Mouse (Mus musculus) embryonic facial prominence, embryonic 12.5 days (tissue): Measurements from ENCODE around the gene Zmiz1. TPM values are rescaled to one million over a fixed set of nuclear protein-coding genes. Genes with fewer than 3 reads are reported as not detected.
A peak's percentile ranks its signal among the peaks of the same experiment; 100 is the strongest.

ENCODE experiments used
- ATAC-seq: fragments of 200-750 bp; cut with Nextera tagmentation; 2 replicates; pipeline ENCODE4 v1.8.0; 2017; ENCODE audit not compliant: insufficient number of reproducible peaks, insufficient read depth, low FRiP score, low TSS enrichment
- H3K27ac ChIP-seq: fragments of 300-500 bp; sonication (generic); 2 replicates; pipeline ENCODE4 v1.5.1; 2016; ENCODE audit warnings: mild to moderate bottlenecking
- H3K27me3 ChIP-seq: fragments of 300-500 bp; sonication (generic); 2 replicates; pipeline ENCODE4 v1.6.1; 2016; ENCODE audit warnings: mild to moderate bottlenecking, moderate library complexity
- H3K36me3 ChIP-seq: fragments of 300-500 bp; sonication (generic); 2 replicates; pipeline ENCODE4 v1.6.1; 2016; ENCODE audit warnings: mild to moderate bottlenecking
- H3K4me1 ChIP-seq: fragments of 300-500 bp; sonication (generic); 2 replicates; pipeline ENCODE4 v1.6.1; 2016
- H3K4me2 ChIP-seq: fragments of 300-500 bp; sonication (generic); replicated peaks from 2 replicates; pipeline ENCODE4 v1.6.1; 2016; ENCODE audit warnings: mild to moderate bottlenecking, moderate library complexity
- H3K4me3 ChIP-seq: fragments of 300-500 bp; sonication (generic); 2 replicates; pipeline ENCODE4 v1.5.1; 2016; ENCODE audit warnings: mild to moderate bottlenecking
- H3K9ac ChIP-seq: fragments of 300-500 bp; sonication (generic); 2 replicates; pipeline ENCODE4 v1.6.1; 2016; ENCODE audit warnings: mild to moderate bottlenecking, moderate library complexity
- H3K9me3 ChIP-seq: fragments of 300-500 bp; sonication (generic); 2 replicates; pipeline ENCODE4 v1.6.1; 2016; ENCODE audit warnings: mild to moderate bottlenecking, moderate library complexity
- WGBS: fragments of 180-500 bp; shearing (Covaris S2); methylation state at CpG from one replicate; pipeline ENCODE4 v1.1.7; 2016; 5-methylcytosine and 5-hydroxymethylcytosine counted together
- polyA plus RNA-seq: library from polyadenylated mRNA; unstranded; fragments of >200 nt; fragmentation: Nextera tagmentation; extraction: Ambion mirVana; gene quantifications from 2 replicates; pipeline ENCODE4 v1.2.1, GENCODE M21; 2016

Gene Zmiz1
- polyA plus RNA-seq, 1 experiment from 2014 or later: 43.8 TPM

DNA sequence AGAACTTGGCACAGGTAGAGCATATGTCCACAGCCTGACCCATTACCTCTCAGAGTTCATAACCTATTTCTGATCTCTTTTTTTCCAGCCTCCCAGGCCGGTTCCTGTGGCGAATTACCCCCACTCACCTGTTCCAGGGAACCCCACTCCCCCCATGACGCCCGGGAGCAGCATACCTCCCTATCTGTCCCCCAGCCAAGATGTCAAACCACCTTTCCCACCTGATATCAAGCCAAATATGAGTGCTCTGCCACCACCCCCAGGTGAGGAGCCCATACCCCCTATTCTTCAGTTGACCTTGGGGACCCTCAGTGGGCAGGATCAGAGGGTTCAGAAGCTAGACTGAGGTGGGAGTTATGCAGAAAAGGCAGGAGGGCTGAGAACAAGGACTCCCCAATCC, 192.1 kb downstream of the Zmiz1 start:
- Histone ChIP-seq H3K36me3 (peaks cover 100% of the 10 kb centered on the region), H3K27me3 (no peaks in the 10 kb centered on the region), H3K4me3 (no peak overlapping the region), H3K9me3 (no peaks in the 10 kb centered on the region), H3K27ac (no peak overlapping the region), H3K9ac (no peak overlapping the region), H3K4me2 (no peak overlapping the region), H3K4me1 (no peaks in the 10 kb centered on the region)
- 96% methylated on average over 4 of the region's 4 CpGs for WGBS
- no peak for ATAC-seq

DNA sequence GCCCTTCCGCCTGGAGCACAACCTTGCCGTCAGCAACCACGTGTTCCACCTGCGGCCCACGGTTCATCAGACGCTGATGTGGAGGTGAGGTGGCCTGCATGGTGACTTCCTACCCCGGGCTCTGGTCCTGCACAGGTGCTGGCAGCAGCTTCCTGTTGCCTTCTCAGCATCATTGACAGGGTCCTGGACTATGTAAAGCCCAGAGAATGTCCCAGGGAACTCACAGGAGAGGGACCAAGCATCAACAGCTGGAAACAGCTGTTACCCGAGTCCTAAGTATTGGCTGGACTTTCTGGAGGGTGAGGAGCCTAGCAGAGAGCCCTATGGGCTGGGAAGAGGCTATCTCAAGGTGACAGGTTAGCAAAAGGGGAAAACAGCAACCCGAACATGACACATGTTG, 192.9 kb downstream of the Zmiz1 start:
- Histone ChIP-seq H3K4me3 (no peak overlapping the region), H3K4me1 (no peaks in the 10 kb centered on the region), H3K27me3 (no peaks in the 10 kb centered on the region), H3K9me3 (no peaks in the 10 kb centered on the region), H3K27ac (no peak overlapping the region), H3K9ac (no peak overlapping the region), H3K4me2 (no peak overlapping the region), H3K36me3 (peaks cover 100% of the 10 kb centered on the region)
- WGBS: 92% methylated on average over 9 of the region's 9 CpGs
- no peak for ATAC-seq

DNA sequence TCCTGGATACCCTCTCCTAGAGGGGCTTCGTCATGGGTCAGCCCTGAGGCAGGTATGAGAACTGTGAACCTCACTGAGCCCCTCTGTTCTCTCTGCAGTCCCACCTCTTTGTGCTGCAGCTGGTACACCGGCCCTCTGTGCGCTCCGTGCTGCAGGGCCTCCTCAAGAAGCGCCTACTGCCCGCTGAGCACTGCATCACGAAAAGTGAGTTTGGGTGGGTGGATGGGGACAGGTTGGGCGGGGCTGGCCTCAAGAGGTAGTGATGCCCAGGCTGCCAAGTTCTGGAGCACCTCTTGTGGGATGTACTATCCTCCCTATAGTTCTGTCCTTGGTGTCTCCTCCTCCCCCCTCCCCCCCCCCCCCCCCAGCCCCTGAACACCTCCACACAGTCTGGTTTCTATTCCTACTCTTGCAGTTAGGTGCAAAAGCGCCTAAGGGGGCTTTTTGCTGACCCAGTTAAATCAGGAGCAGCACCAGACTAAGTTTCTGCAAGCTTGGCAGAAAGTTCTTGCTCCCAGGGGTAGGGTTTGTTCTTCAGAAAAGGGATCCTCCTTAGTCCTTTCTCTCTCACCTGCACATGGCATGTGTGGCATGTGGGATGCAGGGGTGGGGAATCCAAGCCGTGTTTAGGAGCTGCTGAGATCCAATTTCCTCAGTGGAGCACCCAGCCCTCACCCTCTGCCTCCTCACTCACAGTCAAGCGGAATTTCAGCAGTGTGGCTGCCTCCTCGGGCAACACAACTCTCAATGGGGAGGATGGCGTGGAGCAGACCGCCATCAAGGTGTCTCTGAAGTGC, 195.6 kb downstream of the Zmiz1 start:
- Histone ChIP-seq H3K4me3 (no peak overlapping the region), H3K36me3 (peaks cover 100% of the 10 kb centered on the region), H3K4me1 (no peaks in the 10 kb centered on the region), H3K9me3 (no peaks in the 10 kb centered on the region), H3K27ac (no peak overlapping the region), H3K27me3 (no peaks in the 10 kb centered on the region), H3K9ac (no peak overlapping the region), H3K4me2 (no peak overlapping the region)
- no peak for ATAC-seq
- WGBS: 91% methylated on average over 14 of the region's 14 CpGs

DNA sequence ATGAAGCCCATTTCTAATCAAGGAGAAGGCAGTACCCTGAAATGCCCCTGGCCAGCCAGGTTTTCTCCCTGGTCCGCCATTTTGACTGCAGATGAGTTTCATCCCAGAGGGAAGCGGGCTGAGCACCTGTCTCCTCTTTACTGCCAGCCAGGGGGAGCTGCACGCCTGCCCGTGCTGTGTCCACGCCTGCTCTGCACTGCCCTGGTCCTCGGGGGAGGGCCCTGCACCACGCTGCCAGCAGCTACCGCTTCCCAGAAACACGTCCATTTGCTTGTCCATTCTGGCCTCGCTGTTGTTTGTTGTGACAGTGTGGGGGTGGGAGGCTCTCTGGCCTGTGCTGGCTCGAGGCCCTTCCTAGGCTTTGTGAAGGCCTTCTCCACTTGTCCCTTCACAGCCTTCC, 201.7 kb downstream of the Zmiz1 start:
- Histone ChIP-seq H3K27ac (no peak overlapping the region), H3K4me1 (no peaks in the 10 kb centered on the region), H3K4me2 (no peak overlapping the region), H3K36me3 (peaks cover 98% of the 10 kb centered on the region), H3K9ac (no peak overlapping the region), H3K9me3 (no peaks in the 10 kb centered on the region), H3K4me3 (no peak overlapping the region), H3K27me3 (no peaks in the 10 kb centered on the region)
- ATAC-seq: no peak
- WGBS: 57% methylated on average over 11 of the region's 11 CpGs

DNA sequence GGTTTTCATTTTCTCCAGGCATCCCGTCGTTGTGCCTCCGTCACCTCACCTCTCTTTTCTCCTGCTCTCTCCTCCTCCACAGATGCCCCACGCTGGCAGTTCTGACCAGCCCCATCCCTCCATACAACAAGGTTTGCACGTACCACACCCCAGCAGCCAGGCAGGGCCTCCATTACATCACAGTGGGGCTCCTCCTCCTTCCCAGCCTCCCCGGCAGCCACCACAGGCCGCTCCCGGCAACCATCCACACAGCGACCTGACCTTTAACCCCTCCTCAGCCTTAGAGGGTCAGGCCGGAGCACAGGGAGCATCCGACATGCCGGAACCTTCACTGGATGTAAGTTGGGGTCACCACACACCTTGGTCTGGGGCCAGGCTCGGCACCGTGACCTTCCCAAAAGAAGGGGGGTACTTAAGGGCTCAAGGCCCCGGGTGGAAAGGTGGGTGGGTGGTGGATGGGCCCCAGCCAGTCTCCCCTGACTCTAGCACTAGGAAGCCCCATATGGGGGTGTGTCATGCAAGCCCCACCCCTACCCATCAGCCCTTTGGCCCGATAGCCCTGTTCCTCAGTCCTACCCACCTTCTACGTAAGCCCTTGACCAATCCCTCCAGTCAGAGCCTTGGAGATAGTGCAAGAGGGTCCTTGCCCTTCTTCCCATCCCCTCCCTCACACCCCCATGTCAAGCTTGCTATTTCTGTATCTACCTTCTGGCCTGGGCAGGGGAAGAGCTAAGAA, 202.4 kb downstream of the Zmiz1 start:
- ATAC-seq: no peak
- WGBS: 71% methylated on average over 17 of the region's 17 CpGs
- H3K27me3 ChIP-seq: no peaks in the 10 kb centered on the region
- H3K4me1 ChIP-seq: no peaks in the 10 kb centered on the region
- H3K36me3 ChIP-seq: peaks cover 96% of the 10 kb centered on the region
- H3K9ac ChIP-seq: no peak overlapping the region
- H3K27ac ChIP-seq: 0 out of 2 replicates have a peak overlapping the region, but pooled peaks have one; percentile 18
- no peaks in the 10 kb centered on the region for H3K9me3 ChIP-seq
- no peak overlapping the region for H3K4me2 ChIP-seq
- H3K4me3 ChIP-seq: no peak overlapping the region

DNA sequence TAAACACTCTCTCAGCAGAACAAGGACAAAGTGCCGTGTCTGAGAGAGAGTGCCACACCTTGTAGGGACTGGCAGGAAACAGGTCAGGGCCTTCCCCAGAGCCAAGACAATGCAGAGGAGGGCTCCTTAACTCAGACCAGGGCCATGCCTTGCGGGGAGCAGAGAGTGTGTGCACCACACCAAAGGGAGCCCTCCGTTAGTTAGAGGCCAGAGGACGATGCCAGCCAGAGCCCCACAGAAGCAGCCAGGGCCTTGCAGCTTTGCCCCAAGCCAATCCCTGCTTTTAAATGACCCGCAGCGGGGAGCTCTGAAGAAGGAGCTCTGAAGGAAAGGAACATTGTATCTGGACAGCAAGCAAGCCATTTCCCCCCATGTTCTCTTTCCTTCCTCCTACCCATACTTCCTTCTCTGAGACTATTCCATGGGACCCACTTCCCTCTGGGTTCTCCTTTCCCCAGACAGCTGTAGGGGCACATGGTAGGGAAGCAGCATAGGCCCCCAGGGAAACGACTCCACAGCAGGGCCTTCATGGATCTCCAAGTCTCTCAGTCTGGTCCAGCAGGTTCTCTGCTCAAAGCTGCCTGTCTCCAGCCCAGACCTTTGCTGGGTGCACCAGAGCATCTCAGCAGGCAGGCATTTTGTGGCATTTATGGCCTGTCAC, 204.8 kb downstream of the Zmiz1 start:
- H3K36me3 ChIP-seq: peaks cover 72% of the 10 kb centered on the region
- no peak overlapping the region for H3K4me2 ChIP-seq
- no peaks in the 10 kb centered on the region for H3K4me1 ChIP-seq
- H3K27ac ChIP-seq: no peak overlapping the region
- H3K9me3 ChIP-seq: no peaks in the 10 kb centered on the region
- H3K27me3 ChIP-seq: no peaks in the 10 kb centered on the region
- no peak overlapping the region for H3K4me3 ChIP-seq
- ATAC-seq: no peak
- no peak overlapping the region for H3K9ac ChIP-seq
- WGBS: 74% methylated on average over 7 of the region's 7 CpGs

DNA sequence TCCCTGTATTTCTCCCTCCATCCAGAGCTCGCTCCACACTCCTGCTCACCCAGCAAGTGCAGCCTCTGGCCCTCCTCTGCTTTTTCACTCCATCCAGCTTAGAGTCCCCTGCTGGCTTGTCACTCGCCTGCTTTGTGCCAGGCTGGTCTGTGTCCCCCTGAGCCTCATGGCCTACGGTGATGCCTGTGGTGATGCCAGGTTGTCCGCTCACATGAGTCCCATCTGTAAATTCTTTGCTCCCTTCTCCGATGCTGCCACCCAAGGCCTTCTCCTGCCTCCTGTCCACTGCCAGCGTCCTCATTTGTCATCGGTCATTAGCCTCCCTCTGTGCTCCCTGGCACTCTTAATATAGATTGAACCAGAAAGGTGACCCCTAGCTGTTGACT, 205.3 kb downstream of the Zmiz1 start:
- WGBS: 82% methylated on average over 7 of the region's 7 CpGs

DNA sequence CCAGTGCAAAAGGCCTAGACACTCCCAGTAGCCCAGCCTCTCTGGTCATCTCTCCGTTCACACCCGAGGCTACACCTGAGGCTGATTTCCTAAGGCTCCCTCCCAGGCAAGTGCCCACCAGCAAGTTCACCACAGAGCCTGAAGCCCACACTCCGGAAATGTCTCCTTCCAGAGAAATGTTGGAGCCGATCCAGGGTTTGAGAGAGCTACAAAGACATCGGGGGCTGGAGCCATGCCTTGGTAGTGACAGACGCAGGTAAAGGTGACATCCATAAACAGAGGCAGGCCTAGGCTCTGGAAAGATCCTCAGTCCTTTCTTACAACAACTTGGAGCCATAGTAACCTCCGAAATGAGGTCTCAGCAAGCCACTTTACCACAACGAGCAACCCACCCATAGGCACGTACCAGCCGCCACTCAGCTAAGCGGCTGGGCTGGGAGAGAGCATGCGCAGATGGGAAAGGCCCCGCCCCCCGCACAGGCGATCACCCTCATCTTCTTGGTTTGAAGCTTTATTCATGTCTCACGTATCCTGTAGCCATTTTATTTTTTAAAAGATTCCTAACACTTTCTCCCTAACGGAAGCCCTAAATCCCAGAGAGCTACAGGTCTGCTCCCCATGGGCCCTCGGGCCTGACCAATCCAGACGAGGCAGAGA, 206.5 kb downstream of the Zmiz1 start:
- ATAC-seq: no peak
- 0 out of 2 replicates have a peak overlapping the region, but pooled peaks have one; percentile 19 for H3K27ac ChIP-seq
- H3K4me1 ChIP-seq: no peaks in the 10 kb centered on the region
- H3K9me3 ChIP-seq: no peaks in the 10 kb centered on the region
- H3K27me3 ChIP-seq: no peaks in the 10 kb centered on the region
- WGBS: 78% methylated on average over 19 of the region's 19 CpGs
- H3K36me3 ChIP-seq: peaks cover 56% of the 10 kb centered on the region
- H3K4me2 ChIP-seq: no peak overlapping the region
- no peak overlapping the region for H3K9ac ChIP-seq
- H3K4me3 ChIP-seq: no peak overlapping the region

More for the DNA sequence above, 205.3 kb downstream of the Zmiz1 start:
- ATAC-seq: no peak
- Histone ChIP-seq H3K9ac (no peak overlapping the region), H3K4me3 (no peak overlapping the region), H3K36me3 (peaks cover 67% of the 10 kb centered on the region), H3K4me1 (no peaks in the 10 kb centered on the region), H3K9me3 (no peaks in the 10 kb centered on the region), H3K27ac (no peak overlapping the region), H3K4me2 (no peak overlapping the region), H3K27me3 (no peaks in the 10 kb centered on the region)

DNA sequence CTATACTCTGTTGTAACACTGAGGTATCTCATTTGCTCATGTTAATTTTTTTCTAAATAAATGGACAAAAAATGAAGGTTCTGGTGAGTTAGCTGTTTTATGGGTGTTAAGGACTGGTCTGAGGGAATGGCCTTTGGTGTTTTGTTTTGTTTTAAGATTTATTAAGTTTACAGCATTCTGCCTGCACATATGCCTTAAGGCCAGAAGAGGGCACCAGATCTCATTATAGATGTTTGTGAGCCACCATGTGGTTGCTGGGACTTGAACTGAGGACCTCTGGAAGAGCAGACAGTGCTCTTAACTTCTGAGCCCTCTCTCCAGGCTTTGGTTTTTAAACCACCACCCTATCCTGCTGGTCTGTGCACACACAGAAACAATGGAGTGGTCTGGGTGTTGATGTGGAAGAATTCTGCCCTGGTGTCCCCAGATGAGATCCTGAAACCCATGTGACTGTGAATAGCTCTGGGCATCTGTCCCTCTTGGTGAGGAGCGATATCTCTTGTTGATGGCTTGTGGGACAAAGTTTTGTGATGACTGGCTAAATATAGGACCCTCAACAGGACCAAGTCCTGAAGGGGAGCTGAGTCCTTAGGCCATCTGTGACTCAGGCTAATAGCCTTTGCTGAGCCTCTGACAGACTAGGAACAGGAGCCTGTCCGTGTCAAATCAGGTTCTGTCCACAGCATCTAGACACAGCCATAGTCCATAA, 207.8 kb downstream of the Zmiz1 start:
- WGBS: 92% methylated on average over 2 of the region's 2 CpGs
- no peak for ATAC-seq
- Histone ChIP-seq H3K27ac (no peak overlapping the region), H3K9me3 (no peaks in the 10 kb centered on the region), H3K27me3 (no peaks in the 10 kb centered on the region), H3K4me1 (no peaks in the 10 kb centered on the region), H3K4me2 (no peak overlapping the region), H3K36me3 (peaks cover 42% of the 10 kb centered on the region), H3K9ac (no peak overlapping the region), H3K4me3 (no peak overlapping the region)

DNA sequence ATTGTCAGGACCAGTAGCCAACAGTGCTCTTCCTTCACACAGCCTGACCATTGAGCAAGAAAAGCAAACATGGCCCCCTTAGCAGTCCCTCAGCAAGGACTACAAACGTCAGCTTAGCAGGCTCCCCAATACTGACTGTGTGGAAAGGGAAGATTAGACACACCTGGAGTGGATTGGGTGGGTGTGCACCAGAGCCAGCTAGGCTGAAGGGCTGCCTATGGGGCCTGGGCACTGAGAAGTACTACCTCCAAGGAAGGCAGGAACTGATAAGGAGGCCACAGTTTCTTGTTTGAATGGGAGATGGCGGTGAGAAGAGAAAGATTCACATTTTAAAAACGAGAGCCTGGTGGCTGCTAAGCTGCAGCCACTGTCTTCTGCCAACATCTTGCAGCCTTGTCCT, 208.6 kb downstream of the Zmiz1 start:
- no peaks in the 10 kb centered on the region for H3K9me3 ChIP-seq
- no peak overlapping the region for H3K9ac ChIP-seq
- H3K4me1 ChIP-seq: no peaks in the 10 kb centered on the region
- H3K4me3 ChIP-seq: no peak overlapping the region
- peaks cover 34% of the 10 kb centered on the region for H3K36me3 ChIP-seq
- H3K27me3 ChIP-seq: no peaks in the 10 kb centered on the region
- ATAC-seq: no peak
- H3K4me2 ChIP-seq: no peak overlapping the region
- H3K27ac ChIP-seq: no peak overlapping the region
- 75% methylated on average over 3 of the region's 3 CpGs for WGBS

DNA sequence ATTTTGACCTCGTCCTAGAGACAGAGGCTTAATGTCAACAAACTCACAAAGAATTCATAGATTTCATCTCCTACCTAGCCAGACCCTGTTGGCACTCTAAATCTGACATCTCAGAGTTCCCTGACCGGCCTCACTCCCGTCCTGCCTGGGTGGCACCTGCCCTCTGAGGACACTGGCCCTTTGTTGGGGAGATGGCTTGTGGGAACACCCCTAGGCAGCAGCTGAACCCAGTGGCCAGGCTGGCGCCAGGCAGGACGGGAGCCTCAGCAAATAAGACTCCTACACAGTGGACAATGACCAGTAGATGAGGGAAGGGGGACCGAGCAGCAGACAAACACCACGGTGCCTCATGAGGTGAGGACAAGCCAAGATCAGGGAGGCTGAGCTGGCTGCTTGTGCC, 220.6 kb downstream of the Zmiz1 start:
- whole genome bisulfite sequencing: 54% methylated on average over 7 of the region's 7 CpGs

More for the DNA sequence above, 220.6 kb downstream of the Zmiz1 start:
- no peak overlapping the region for H3K4me2 ChIP-seq
- H3K27me3 ChIP-seq: no peaks in the 10 kb centered on the region
- no peaks in the 10 kb centered on the region for H3K9me3 ChIP-seq
- no peak overlapping the region for H3K4me3 ChIP-seq
- H3K36me3 ChIP-seq: no peaks in the 10 kb centered on the region
- no peak overlapping the region for H3K27ac ChIP-seq
- H3K9ac ChIP-seq: no peak overlapping the region
- H3K4me1 ChIP-seq: no peaks in the 10 kb centered on the region
- no peak for ATAC-seq
